Mouse (Mus musculus) bone marrow macrophage, adult 2 months (primary cell): ENCODE data around the gene Lgals9.

Experiments
- CTCF ChIP-seq: IDR thresholded peaks from 2 replicates; pipeline ENCODE4 v1.5.1; 2012; ENCODE audit warnings: low read depth, mild to moderate bottlenecking, low read length, moderate library complexity
- POLR2A ChIP-seq: IDR thresholded peaks from 2 replicates; pipeline ENCODE4 v1.6.1; 2012; ENCODE audit warnings: mild to moderate bottlenecking, low read depth, low read length, borderline replicate concordance

DNA sequence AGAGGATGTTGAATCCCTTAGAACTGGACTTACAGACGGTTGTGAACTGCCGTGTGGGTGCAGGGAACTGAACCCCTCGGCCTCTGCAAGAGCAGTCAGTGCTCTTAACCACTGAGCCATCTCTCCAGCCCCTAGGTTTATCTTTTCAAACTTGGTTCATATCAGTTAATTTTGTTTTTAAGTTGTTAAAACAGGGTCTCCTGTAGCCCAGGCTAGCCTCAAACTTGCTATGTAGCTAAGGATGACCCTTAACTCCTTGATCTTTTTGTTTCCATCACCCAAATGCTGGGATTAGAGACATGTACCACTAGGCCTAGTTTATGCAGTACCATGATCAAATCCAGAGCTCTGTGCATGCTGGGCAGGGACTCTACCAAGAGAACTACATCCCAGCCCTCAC is 13.0 kb downstream of the Lgals9 start:
- TF ChIP-seq CTCF, result no peak
- TF ChIP-seq POLR2A, result no peak
